Comparison of ENCODE assay signal across 18 mouse cellular contexts in the genomic region with DNA sequence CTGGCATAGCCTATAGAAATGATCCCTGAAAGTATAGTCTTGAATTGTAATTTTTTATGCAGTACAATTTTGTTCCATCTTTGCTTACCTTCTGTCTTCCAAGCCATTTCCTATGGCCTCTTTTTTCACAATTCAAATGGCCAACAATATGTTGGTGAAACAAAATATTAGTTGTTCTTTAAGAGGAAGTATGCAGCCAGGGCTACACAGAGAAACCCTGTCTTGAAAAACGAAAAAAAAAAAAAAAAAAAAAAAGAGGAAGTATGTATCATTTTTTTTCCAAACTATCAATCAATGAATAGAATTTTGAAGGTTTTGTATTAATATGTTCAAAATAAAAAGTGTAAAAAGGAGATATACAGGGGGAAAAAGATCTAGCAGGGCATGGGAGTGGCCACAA. TPM values are rescaled to one million over a fixed set of nuclear protein-coding genes. Genes with fewer than 3 reads are reported as not detected.
A peak's percentile ranks its signal among the peaks of the same experiment; 100 is the strongest.
DNase-seq lines count a peak whose midpoint lies in the region; ATAC-seq lines count a peak whose summit lies in the region.
"Had no signal": no experiment of that assay in that cellular context is flagged by ENCODE, and none has a peak within 500 bp of the region (broad histone marks: within the 10 kb centered on the region; RNA-seq: fewer than 3 reads in every experiment).

No protein-coding gene starts in this region.

- peak; percentile 51; the same call in 1 of the 2 replicates for ATAC-seq in megakaryocyte, adult 5-6 weeks (ENCODE audit: poor library complexity, severe bottlenecking)
- ATAC-seq in frontal cortex, adult (ENCODE audit: low TSS enrichment), result no peak
- ATAC-seq: forebrain, embryonic 14.5 days; forebrain, postnatal 0 days; intestine, postnatal 0 days; Patski had no signal

- peak; percentile 44 for DNase-seq in A20 (ENCODE audit: low read depth, low spot score)
- peak; percentile 35 for DNase-seq in MEL-GATA-1-ER (ENCODE audit: extremely low read depth, low read depth)
- no peak for DNase-seq in adrenal gland, postnatal 25 days
- no peak for DNase-seq in cerebellum, postnatal 14 days
- DNase-seq: adrenal gland, postnatal 10 days; B cell, adult 2 months; cerebellum, adult 11 months; cerebellum, adult 2 months; cerebellum, adult 9-11 months; cerebellum, postnatal 36 days; forebrain, postnatal 0 days; gastrocnemius, postnatal 10 days; gastrocnemius, postnatal 36 days had no signal

RNA-seq across cellular contexts. Expression of a gene that starts 8.6 kb away (rescaled TPM):
- total RNA-seq in megakaryocyte, adult 5-6 weeks (2015), result 7.1 and 8.8 TPM in 2 replicates
- 7.2 and 9.1 TPM in 2 replicates for total RNA-seq in megakaryocyte, adult 5-6 weeks (2017)
- 18.9 and 19.2 TPM in 2 replicates for total RNA-seq in adrenal gland, postnatal 25 days (2021)

RNA-seq across cellular contexts. Expression of a gene that starts 34.6 kb away (rescaled TPM):
- 4.6 and 5.3 TPM in 2 replicates for total RNA-seq in megakaryocyte, adult 5-6 weeks (2015)
- 8.4 and 10.7 TPM in 2 replicates for total RNA-seq in megakaryocyte, adult 5-6 weeks (2017)
- total RNA-seq in adrenal gland, postnatal 25 days (2021), result 13.2 and 15.6 TPM in 2 replicates

RNA-seq across cellular contexts. Expression of a gene that starts 41.5 kb away (rescaled TPM):
- total RNA-seq in megakaryocyte, adult 5-6 weeks (2015), result 0.69 and 0.80 TPM in 2 replicates
- 2.5 and 2.9 TPM in 2 replicates for total RNA-seq in megakaryocyte, adult 5-6 weeks (2017)
- total RNA-seq in adrenal gland, postnatal 25 days (2021), result 7.9 and 9.0 TPM in 2 replicates

Comparison
In these comparisons a context has a peak if more than half of its experiments do, and no peak if none do; other contexts are left out.
1. DNase-seq: peak in A20 (single experiment) and MEL-GATA-1-ER (single experiment); none in adrenal gland, postnatal 25 days (single experiment) and cerebellum, postnatal 14 days (0 of 2).